Mouse (Mus musculus): ENCODE results near the gene Gm8127.
"Not testable (repeated sequence)": the region's sequence is repeated elsewhere in the genome, so short reads cannot be mapped to it uniquely, and the experiment has no call there.

The Gm8127 gene

GRCm38 (mm10) chr14:43293503-43293902, at the start of gene Gm8127:
Gene Gm8127, minus strand, starts transcription at chr14:43293832.
- not testable (repeated sequence) for DNase-seq (ENCODE audit: low spot score)

- DNase-seq (ENCODE audit: low spot score) = not testable (repeated sequence)
Observed at GRCm38 (mm10) chr14:43337646-43338045, 44.0 kb upstream of the Gm8127 start.

- not testable (repeated sequence) for DNase-seq (ENCODE audit: low spot score)
Observed at GRCm38 (mm10) chr14:43331362-43331880, 37.8 kb upstream of the Gm8127 start.

GRCm38 (mm10) chr14:43328603-43329002, 35.0 kb upstream of the Gm8127 start:
- not testable (repeated sequence) for DNase-seq (ENCODE audit: low spot score)

GRCm38 (mm10) chr14:43319516-43319915, 25.9 kb upstream of the Gm8127 start:
- DNase-seq (ENCODE audit: low spot score) = not testable (repeated sequence)

GRCm38 (mm10) chr14:43278681-43279080, 15.0 kb downstream of the Gm8127 start:
- not testable (repeated sequence) for DNase-seq (ENCODE audit: low spot score)

GRCm38 (mm10) chr14:43278146-43278545, 15.5 kb downstream of the Gm8127 start:
- not testable (repeated sequence) for DNase-seq (ENCODE audit: low spot score)

- not testable (repeated sequence) for DNase-seq (ENCODE audit: low spot score)
Observed at GRCm38 (mm10) chr14:43277468-43277867, 16.2 kb downstream of the Gm8127 start.

GRCm38 (mm10) chr14:43275752-43276151, 17.9 kb downstream of the Gm8127 start:
- not testable (repeated sequence) for DNase-seq (ENCODE audit: low spot score)

- not testable (repeated sequence) for DNase-seq (ENCODE audit: low spot score)
Observed at GRCm38 (mm10) chr14:43274986-43275511, 18.6 kb downstream of the Gm8127 start, which contains the start of gene Gm9732. Gene Gm9732, plus strand, starts transcription at chr14:43275036.

GRCm38 (mm10) chr14:43273161-43273560, 20.5 kb downstream of the Gm8127 start:
- DNase-seq (ENCODE audit: low spot score) = not testable (repeated sequence)

GRCm38 (mm10) chr14:43269211-43269610, 24.4 kb downstream of the Gm8127 start:
- not testable (repeated sequence) for DNase-seq (ENCODE audit: low spot score)

GRCm38 (mm10) chr14:43268521-43269084, 25.0 kb downstream of the Gm8127 start:
- not testable (repeated sequence) for DNase-seq (ENCODE audit: low spot score)

GRCm38 (mm10) chr14:43263421-43263820, 30.2 kb downstream of the Gm8127 start:
- not testable (repeated sequence) for DNase-seq (ENCODE audit: low spot score)

GRCm38 (mm10) chr14:43258349-43258748, 35.3 kb downstream of the Gm8127 start, which contains the start of gene Gm8126:
Gene Gm8126, plus strand, starts transcription at chr14:43258649.
- not testable (repeated sequence) for DNase-seq (ENCODE audit: low spot score)

- not testable (repeated sequence) for DNase-seq (ENCODE audit: low spot score)
Observed at GRCm38 (mm10) chr14:43256511-43256910, 37.1 kb downstream of the Gm8127 start.

- not testable (repeated sequence) for DNase-seq (ENCODE audit: low spot score)
Observed at GRCm38 (mm10) chr14:43250549-43251253, 42.9 kb downstream of the Gm8127 start.

GRCm38 (mm10) chr14:43249611-43250170, 43.9 kb downstream of the Gm8127 start:
- DNase-seq (ENCODE audit: low spot score) = not testable (repeated sequence)

Measured in ovary, adult 18-20 months (tissue).